Mouse (Mus musculus): Measurements from ENCODE around the gene Ralgapa2.

GRCm38 (mm10) chr2:146330101-146330500 lies 182.0 kb downstream of the Ralgapa2 start:
- TF ChIP-seq CTCF (IDR thresholded peaks at IDR 0.05; ENCODE audit: low read depth, low read length) (no peak), POLR2A (IDR thresholded peaks at IDR 0.05; ENCODE audit: insufficient read depth, low read length) (no peak)

Data from ES-Bruce4 (cell line).